Mouse (Mus musculus) layer of hippocampus, postnatal 36 days (tissue): ENCODE results near the gene Igsf10. TPM values are rescaled to one million over a fixed set of nuclear protein-coding genes. Genes with fewer than 3 reads are reported as not detected.

Experiments used
- DNase-seq, 2 experiments: peaks; one replicate each; pipeline ENCODE4 v3.0.0; 2022
- total RNA-seq, 2 experiments: library from RNA; stranded (reverse); gene quantifications; 2 replicates each; pipeline ENCODE4 v1.2.3; 2021

Gene Igsf10
- total RNA-seq, 2 experiments from 2014 or later: 1.4 to 1.5 TPM

DNA sequence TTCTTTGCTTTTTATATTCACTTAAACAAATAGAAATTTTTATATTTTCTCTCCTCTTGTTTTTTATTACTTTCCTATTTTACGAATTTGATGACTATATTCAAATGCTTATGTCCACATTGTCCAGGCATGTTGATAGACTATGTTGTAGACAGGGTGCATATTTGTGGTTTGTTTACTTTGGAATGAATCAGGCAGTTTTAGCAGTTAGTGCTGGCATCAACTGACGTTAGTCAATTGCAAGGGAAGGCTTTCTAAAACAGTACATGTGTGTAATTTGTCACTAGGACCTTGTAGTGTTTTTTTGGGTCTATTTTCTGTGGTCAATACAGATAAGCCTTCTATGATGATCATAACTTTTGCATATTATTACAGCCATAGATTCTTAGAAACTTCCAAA lies 53.6 kb downstream of the Igsf10 start:
- no peak for DNase-seq

DNA sequence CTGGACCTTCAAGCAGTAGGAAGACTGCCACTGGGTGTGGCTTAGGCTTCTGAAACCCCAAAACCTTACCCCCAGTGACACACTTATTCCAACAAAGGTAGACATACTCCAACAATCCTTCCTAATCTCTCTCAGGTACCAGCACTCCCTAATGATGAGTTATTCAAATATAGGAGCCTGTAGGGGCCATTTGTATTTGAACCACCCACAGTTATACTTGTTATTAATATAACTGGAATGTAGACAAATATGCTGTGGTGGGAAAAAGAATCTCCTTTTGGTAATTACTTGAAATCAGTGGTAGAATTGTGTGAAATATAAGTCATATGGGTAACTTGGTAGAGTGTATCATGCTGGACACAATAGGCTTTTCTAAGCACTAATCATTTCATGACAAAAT lies 65.6 kb downstream of the Igsf10 start:
- no peak for DNase-seq

DNA sequence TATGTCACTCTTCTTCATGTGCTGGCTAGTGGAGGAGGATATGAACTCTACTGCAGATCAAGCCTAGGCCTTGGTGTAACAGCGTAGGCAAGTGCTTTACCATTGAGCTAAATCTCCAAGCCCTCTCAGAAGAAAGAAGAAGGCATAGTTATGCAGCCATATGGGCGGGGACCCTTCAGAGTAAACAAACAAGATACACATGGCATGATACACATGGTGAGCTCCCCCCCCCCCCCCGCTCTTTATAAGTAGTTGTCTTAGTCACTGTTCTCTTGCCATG lies 66.0 kb downstream of the Igsf10 start:
- DNase-seq: no peak

DNA sequence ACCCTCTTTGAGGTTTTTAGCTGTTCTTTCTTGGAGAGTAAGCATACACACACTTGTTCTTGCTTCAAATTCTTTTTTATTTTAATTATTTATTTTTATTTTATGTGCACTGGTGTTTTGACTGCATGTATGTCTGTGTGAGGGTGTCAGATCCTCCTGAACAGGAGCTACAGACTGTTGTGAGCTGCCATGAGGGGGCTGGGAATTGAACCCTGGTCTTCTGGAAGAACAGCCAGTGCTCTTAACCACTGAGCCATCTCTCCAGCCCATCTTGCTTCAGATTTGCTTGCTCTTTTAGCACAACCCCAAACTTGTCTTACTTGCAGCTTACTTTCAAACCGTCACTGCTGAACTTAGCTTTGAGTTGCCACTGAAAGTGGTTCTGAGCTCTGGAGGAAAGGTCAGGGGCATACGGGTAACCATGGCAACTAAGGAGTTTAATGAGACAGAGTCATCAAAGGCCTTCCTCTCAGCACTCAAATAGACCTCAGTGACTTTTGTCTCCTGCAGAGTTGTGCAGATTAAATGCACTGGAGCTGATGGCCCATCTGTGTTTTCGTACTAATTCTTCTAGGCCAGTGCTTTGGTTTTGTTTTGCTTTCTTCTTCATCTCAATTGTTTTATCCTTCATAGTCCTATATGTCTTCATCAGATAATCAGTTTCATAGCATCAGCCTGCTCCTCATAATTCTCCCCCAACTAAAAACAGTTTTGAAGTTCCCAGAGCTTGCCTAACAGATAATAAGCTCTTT lies 66.5 kb downstream of the Igsf10 start:
- no peak for DNase-seq

DNA sequence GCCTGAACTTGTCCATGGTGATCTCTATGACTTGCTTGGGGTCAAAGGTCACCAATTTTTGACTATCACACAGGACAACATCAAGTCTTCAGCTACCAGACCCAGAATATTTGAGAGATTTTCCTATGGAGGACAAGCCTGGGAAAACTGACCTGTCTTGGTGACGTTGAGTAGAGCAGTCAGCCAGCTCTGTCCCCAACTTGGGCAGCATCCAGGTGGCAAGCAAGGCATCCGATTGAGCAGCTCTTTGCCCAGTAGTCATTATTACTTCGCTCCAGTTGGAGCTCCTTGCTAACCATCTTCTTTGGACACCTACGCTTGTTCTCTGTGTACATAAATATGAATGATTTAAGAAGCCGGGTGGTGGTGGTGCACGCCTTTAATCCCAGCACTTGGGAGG lies 73.4 kb downstream of the Igsf10 start:
- no peak for DNase-seq

Other genes starting within 250 kb of the Igsf10 start
- not detected for gene Gpr171, start 242.6 kb downstream of the Igsf10 start, total RNA-seq
- gene P2ry14, start 190.8 kb downstream of the Igsf10 start, total RNA-seq: 1 to 10 TPM; 2.1 to 2.6 TPM
- not detected for gene Gpr87, start 149.3 kb downstream of the Igsf10 start, total RNA-seq
- 1 to 10 TPM; 7.1 to 8.6 TPM for gene P2ry13, start 133.5 kb downstream of the Igsf10 start, total RNA-seq
- 10 to 100 TPM; 43.1 to 46.3 TPM for gene P2ry12, start 81.5 kb downstream of the Igsf10 start, total RNA-seq